Mouse (Mus musculus): ENCODE measurements around the gene Iqschfp. TPM values are rescaled to one million over a fixed set of nuclear protein-coding genes. Genes with fewer than 3 reads are reported as not detected.
A peak's percentile ranks its signal among the peaks of the same experiment; 100 is the strongest.

Gene Iqschfp
- polyA plus RNA-seq, 1 experiment, result 1.1 TPM

DNA sequence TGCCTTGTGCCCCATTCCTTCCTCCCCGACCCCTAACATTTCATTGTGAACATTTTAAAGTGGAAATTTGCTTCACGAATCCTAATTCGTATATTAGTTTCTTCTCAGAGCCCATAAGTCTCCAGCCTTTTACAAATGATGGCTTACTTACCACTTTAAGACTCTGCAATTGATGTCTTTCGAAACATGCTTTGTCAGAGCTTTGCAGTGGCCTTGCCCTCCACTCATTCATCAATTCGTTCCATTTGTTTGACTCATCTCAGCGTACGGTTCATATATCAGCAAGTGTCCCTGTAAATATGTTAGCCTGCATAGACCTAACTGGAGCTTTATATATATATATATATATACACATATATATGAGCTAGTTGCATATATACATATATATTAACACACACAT, 675.5 kb downstream of the Iqschfp start:
- Histone ChIP-seq H3K36me3 (ENCODE audit: control insufficient read depth, insufficient read depth, low read length) (no peaks in the 10 kb centered on the region), H3K4me3 (ENCODE audit: control insufficient read depth, low read depth, low read length) (no peak overlapping the region), H3K4me1 (ENCODE audit: control insufficient read depth, insufficient read depth, low read length) (peaks cover 5% of the 10 kb centered on the region), H3K27ac (ENCODE audit: control insufficient read depth, insufficient read depth, low read depth, low read length) (no peak overlapping the region), H3K27me3 (ENCODE audit: control insufficient read depth, insufficient read depth, low read length) (no peaks in the 10 kb centered on the region)
- no peak for TF ChIP-seq POLR2A (IDR thresholded peaks at IDR 0.05; ENCODE audit: control insufficient read depth, low read depth, low read length)
- no peak for TF ChIP-seq CTCF (IDR thresholded peaks at IDR 0.05; ENCODE audit: control insufficient read depth, insufficient read depth, insufficient replicate concordance, low read depth, low read length)

DNA sequence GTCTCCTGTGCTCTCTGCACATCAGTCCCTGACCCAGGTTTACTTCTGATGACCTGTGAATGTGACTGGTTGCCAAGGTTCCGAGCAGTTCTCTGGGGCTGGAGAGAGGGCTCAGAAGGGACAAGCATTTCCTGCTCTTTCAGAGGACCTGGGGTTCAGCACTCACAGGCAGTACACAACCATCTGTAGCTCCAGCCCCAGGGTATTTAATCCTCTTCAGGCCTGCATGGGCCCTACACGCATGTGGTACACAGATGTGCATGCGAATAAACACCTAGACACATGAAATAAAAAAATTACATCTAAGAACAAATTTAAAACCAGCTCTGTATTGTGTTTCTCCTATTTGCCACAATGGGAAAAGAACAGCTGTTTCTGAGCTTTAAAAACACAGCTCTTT, 676.1 kb downstream of the Iqschfp start:
- Histone ChIP-seq H3K4me1 (ENCODE audit: control insufficient read depth, insufficient read depth, low read length) (peaks cover 6% of the 10 kb centered on the region), H3K27me3 (ENCODE audit: control insufficient read depth, insufficient read depth, low read length) (no peaks in the 10 kb centered on the region), H3K27ac (ENCODE audit: control insufficient read depth, insufficient read depth, low read depth, low read length) (no peak overlapping the region), H3K36me3 (ENCODE audit: control insufficient read depth, insufficient read depth, low read length) (no peaks in the 10 kb centered on the region), H3K4me3 (ENCODE audit: control insufficient read depth, low read depth, low read length) (no peak overlapping the region)
- TF ChIP-seq CTCF (IDR thresholded peaks at IDR 0.05; ENCODE audit: control insufficient read depth, insufficient read depth, insufficient replicate concordance, low read depth, low read length) (no peak), POLR2A (IDR thresholded peaks at IDR 0.05; ENCODE audit: control insufficient read depth, low read depth, low read length) (no peak)

DNA sequence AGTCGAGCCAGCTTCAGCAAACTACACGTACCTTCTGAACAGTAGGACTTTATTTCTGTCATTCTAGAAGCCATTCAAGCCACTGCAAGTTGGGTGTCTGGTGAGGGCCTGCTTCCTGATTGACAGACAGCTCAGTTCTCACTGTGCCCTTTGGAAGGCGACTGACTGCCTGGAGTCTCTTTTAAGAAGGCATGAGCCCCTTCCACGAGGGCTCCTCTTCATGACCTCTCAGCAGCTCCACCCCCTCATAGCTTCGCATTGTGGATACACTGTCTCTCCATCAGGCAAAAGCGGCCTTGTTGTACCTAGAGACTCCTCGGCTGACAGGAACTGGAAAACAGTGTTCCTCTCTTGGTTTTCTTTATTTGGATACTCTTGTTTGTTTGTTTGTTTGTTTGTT, 676.7 kb downstream of the Iqschfp start:
- no peaks in the 10 kb centered on the region for H3K27me3 ChIP-seq (ENCODE audit: control insufficient read depth, insufficient read depth, low read length)
- no peak overlapping the region for H3K27ac ChIP-seq (ENCODE audit: control insufficient read depth, insufficient read depth, low read depth, low read length)
- peaks cover 6% of the 10 kb centered on the region for H3K4me1 ChIP-seq (ENCODE audit: control insufficient read depth, insufficient read depth, low read length)
- H3K36me3 ChIP-seq (ENCODE audit: control insufficient read depth, insufficient read depth, low read length), result no peaks in the 10 kb centered on the region
- TF ChIP-seq POLR2A (IDR thresholded peaks at IDR 0.05; ENCODE audit: control insufficient read depth, low read depth, low read length) (no peak), CTCF (IDR thresholded peaks at IDR 0.05; ENCODE audit: control insufficient read depth, insufficient read depth, insufficient replicate concordance, low read depth, low read length) (no peak)
- no peak overlapping the region for H3K4me3 ChIP-seq (ENCODE audit: control insufficient read depth, low read depth, low read length)

DNA sequence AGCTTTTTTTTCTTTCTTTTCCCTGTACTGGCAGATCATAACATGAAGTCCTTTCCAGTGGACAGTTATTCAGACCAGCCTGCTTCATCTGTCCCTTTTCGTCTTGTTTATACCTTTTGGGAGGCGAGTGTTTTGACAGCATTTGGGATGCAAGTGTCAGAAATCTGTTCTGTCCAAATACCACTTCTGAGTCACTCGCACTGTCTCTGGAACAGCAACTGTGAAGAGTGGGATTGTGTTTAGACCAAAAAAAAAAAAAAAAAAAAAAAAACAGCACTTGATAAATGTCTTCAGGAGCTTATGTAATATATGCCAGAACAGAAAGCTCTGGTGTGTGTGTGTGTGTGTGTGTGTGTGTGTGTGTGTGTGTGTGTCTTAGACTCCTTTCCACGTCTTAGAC, 678.3 kb downstream of the Iqschfp start:
- TF ChIP-seq POLR2A (IDR thresholded peaks at IDR 0.05; ENCODE audit: control insufficient read depth, low read depth, low read length), result no peak
- TF ChIP-seq CTCF (IDR thresholded peaks at IDR 0.05; ENCODE audit: control insufficient read depth, insufficient read depth, insufficient replicate concordance, low read depth, low read length), result no peak
- Histone ChIP-seq H3K36me3 (ENCODE audit: control insufficient read depth, insufficient read depth, low read length) (no peaks in the 10 kb centered on the region), H3K27me3 (ENCODE audit: control insufficient read depth, insufficient read depth, low read length) (no peaks in the 10 kb centered on the region), H3K4me3 (ENCODE audit: control insufficient read depth, low read depth, low read length) (no peak overlapping the region), H3K4me1 (ENCODE audit: control insufficient read depth, insufficient read depth, low read length) (peaks cover 6% of the 10 kb centered on the region), H3K27ac (ENCODE audit: control insufficient read depth, insufficient read depth, low read depth, low read length) (no peak overlapping the region)

DNA sequence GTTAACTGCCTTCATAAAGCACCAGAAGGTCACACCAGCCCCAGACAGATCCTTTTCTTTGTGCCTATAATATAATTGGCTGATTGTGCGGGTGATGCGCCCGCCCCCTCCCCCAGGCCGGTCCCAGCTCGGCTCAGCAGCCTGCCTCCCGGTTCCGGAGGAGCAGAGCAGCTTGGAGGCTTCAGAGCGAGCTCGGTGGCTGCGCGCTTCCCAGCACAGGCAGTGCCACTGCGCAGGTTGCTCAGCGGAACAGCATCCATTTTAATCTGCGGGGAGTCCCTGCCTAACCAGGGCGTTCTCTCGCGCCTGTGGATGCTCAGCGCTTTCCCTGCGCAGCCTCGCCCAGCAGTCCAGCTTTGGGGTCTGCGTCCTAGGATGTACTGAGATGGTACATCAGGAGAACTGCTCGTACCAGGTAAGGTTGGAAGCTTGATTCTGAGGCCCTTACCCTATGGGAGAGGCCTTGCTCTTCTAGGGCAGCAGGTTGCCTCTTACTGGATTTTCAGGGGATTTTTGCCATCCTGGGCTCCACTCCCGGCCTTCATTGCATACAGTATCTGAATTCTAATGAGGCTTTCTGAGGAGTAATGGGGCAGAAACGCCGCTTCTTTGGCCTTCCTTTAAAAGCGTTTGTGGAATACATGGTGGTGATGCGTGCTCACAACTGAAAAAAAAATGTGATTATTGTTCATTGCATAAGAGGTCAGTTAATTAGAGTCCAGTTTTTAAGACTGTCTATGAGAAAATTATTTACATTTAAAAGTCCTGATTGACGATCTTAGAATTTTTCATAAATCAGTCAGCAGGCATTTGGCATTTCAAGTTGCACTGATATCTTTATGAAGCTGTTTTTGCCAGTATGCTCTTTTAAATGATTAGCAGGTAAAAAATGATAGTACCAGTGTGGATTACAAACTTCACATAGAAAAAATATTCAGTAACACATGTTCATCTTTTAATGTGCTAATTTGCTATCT, 680.5 kb downstream of the Iqschfp start:
- peak overlapping the region; percentile 77 for H3K4me3 ChIP-seq (ENCODE audit: control insufficient read depth, low read depth, low read length)
- peaks cover 6% of the 10 kb centered on the region for H3K4me1 ChIP-seq (ENCODE audit: control insufficient read depth, insufficient read depth, low read length)
- no peaks in the 10 kb centered on the region for H3K27me3 ChIP-seq (ENCODE audit: control insufficient read depth, insufficient read depth, low read length)
- TF ChIP-seq POLR2A (IDR thresholded peaks at IDR 0.05; ENCODE audit: control insufficient read depth, low read depth, low read length) (peak; percentile 35; the same call in 1 of the 2 replicates), CTCF (IDR thresholded peaks at IDR 0.05; ENCODE audit: control insufficient read depth, insufficient read depth, insufficient replicate concordance, low read depth, low read length) (no peak)
- H3K27ac ChIP-seq (ENCODE audit: control insufficient read depth, insufficient read depth, low read depth, low read length), result no peak overlapping the region; the same call in 1 of the 2 replicates
- no peaks in the 10 kb centered on the region for H3K36me3 ChIP-seq (ENCODE audit: control insufficient read depth, insufficient read depth, low read length)

DNA sequence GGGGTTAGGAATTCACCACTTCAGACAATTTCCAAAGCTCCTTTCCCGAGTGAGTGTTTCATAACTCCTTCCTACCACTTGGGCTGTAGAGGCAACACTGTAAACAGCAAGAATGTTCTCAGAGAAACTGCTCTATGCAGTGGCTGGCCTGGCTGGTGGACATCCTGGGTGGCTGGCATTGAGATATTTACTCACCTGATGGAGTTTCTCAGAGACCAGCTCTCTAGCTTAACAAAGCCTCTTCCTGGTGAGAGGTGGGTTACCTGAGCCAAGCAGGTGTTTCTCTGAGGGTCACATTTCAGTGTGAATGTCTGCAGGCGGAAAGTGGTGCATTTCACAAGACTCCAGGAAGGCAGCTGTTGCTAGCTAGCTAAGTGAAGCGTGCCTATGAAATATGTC, 681.2 kb downstream of the Iqschfp start:
- no peaks in the 10 kb centered on the region for H3K36me3 ChIP-seq (ENCODE audit: control insufficient read depth, insufficient read depth, low read length)
- no peak for TF ChIP-seq CTCF (IDR thresholded peaks at IDR 0.05; ENCODE audit: control insufficient read depth, insufficient read depth, insufficient replicate concordance, low read depth, low read length)
- no peak for TF ChIP-seq POLR2A (IDR thresholded peaks at IDR 0.05; ENCODE audit: control insufficient read depth, low read depth, low read length)
- H3K27me3 ChIP-seq (ENCODE audit: control insufficient read depth, insufficient read depth, low read length), result no peaks in the 10 kb centered on the region
- H3K4me1 ChIP-seq (ENCODE audit: control insufficient read depth, insufficient read depth, low read length), result peaks cover 6% of the 10 kb centered on the region
- no peak overlapping the region for H3K27ac ChIP-seq (ENCODE audit: control insufficient read depth, insufficient read depth, low read depth, low read length)
- no peak overlapping the region for H3K4me3 ChIP-seq (ENCODE audit: control insufficient read depth, low read depth, low read length)

DNA sequence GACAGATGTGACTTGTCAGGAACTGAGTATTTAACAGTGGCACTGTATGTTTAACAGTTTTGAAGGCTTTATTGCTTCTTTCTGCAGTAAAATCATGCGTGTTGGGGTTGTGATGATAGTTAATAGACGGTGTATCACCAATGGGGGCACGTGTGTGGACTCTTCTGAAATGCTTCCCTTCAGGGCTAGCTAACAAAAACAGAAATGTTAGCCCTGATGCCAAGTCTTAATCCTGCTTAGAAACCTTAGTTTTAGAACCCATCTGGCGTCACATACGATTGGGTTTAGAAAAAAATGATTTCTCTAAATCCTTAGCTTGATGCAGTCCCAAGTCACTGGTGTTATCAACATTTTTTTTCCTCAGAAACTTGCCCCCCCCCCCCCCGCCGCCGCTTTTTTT, 682.1 kb downstream of the Iqschfp start:
- no peaks in the 10 kb centered on the region for H3K36me3 ChIP-seq (ENCODE audit: control insufficient read depth, insufficient read depth, low read length)
- H3K27ac ChIP-seq (ENCODE audit: control insufficient read depth, insufficient read depth, low read depth, low read length), result no peak overlapping the region
- no peaks in the 10 kb centered on the region for H3K27me3 ChIP-seq (ENCODE audit: control insufficient read depth, insufficient read depth, low read length)
- H3K4me1 ChIP-seq (ENCODE audit: control insufficient read depth, insufficient read depth, low read length), result peaks cover 6% of the 10 kb centered on the region
- no peak overlapping the region for H3K4me3 ChIP-seq (ENCODE audit: control insufficient read depth, low read depth, low read length)
- TF ChIP-seq POLR2A (IDR thresholded peaks at IDR 0.05; ENCODE audit: control insufficient read depth, low read depth, low read length), result no peak
- no peak for TF ChIP-seq CTCF (IDR thresholded peaks at IDR 0.05; ENCODE audit: control insufficient read depth, insufficient read depth, insufficient replicate concordance, low read depth, low read length)
